Mouse (Mus musculus) hematopoietic stem cell, adult 5-6 weeks (primary cell): Measurements from ENCODE around the gene Fstl4. TPM values are rescaled to one million over a fixed set of nuclear protein-coding genes. Genes with fewer than 3 reads are reported as not detected.
"Not testable (repeated sequence)": the region's sequence is repeated elsewhere in the genome, so short reads cannot be mapped to it uniquely, and the experiment has no call there.

ENCODE experiments used
- ATAC-seq, 2 experiments: fragments of 125-278 bp in 1 of 2; replicated peaks in 1 of 2; 2 replicates each; pipeline ENCODE4 v1.8.0; 2016 to 2017; ENCODE audit warnings: inconsistent platforms in 2 of 2, mild to moderate bottlenecking in 2 of 2, moderate number of reproducible peaks in 2 of 2, low read depth in 1 of 2, moderate TSS enrichment in 1 of 2; ENCODE audit not compliant: low FRiP score in 2 of 2, poor library complexity in 2 of 2, severe bottlenecking in 2 of 2, insufficient read depth in 1 of 2, low TSS enrichment in 1 of 2
- total RNA-seq: library from RNA; stranded (forward); fragments of 172-1452, 232-1000 nt; gene quantifications from 2 replicates; pipeline ENCODE4 v1.2.3, GENCODE M21; 2017

Fstl4 gene
- total RNA-seq, 1 experiment from 2014 or later: not detected

DNA sequence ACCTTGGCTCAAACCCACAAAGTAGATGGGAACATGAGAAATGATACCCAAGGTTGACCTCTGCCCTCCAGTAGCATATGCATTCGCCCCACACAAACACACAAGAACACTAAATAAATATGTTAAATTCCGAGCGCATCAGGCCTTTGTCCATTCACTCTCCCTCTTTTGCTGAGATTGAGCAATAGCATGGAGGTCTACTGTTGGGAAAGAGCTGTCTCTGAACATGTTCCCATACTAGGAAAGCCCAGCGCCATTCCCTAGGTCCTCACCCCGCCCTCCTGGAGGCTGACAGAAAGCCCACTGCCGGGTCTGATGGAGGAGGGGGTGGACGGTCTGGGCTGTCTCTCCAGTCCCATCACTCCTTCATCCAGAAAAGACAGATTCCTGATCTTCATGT is 419.6 kb downstream of the Fstl4 start:
- no peak for ATAC-seq

DNA sequence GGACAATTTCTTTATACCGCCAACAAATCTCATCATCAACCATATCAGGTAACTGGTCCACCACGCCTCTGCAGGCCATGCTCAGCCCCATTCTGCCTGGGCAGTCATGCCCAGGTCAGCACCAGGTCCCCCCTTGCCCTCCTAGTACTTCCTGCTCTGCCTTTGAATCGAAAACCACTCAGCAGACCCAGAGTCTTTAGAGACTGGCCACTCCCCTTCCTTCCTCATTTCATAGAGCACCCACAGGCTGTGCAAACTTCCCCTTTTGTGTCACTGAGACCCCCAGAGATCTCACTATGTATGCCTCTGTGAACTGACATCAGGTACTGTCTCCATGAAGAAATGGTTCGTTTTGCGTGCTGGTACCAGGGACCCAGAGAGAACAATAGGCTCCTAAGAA is 420.3 kb downstream of the Fstl4 start:
- peak; percentile 96 to 98 for ATAC-seq

DNA sequence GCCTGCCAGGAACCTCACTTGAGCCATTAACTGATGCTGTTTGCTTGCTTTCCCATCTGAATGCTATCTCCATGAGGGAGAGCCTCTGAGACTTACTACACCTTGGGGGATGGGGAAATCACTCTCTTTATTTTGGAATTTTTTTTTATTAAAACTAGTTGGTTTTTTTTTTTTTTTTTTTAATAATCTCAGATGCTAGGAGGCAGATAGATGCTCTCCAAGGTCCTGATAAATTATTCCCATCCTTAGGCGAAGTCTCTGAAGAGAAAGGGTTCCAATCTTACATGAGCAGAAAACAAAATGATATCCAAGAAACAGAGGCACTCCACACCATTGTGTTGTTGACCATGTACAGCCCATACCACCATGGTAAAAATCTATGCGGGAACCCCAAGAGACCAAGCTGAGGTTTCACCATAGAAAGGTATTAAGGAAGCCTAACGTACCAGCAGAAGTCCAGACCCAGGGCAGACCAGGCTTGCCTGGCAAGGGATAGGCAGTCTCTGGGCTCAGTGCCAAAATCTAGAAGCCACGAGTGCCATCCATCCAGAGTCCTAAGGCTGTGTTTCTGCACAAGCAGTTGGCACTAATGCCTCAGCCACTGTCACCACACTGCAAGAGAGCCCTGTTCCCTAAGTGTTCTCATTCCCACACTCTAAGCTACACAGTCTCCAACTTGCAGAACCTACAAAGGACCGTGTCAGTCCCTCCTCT is 423.1 kb downstream of the Fstl4 start:
- ATAC-seq: no peak

DNA sequence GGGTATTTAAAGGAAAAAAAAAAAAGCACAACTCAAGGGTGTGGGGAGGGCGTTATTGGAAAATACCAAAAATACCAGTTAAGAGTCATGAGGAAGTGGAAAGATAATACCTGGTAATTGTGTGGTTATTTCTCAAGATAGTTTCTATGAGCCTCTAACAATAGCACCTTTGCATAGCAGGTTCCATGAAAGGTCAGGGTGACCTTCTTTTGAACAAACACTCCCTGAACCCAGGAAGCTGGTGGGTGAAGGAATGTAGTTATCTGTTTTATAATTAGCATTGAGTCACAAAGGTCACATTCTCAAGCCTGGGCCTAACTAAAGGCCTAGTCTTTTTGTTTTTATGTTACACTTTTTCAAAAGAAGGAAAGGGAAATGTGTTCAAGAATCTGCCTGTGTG is 432.1 kb downstream of the Fstl4 start:
- ATAC-seq: not testable (repeated sequence)

DNA sequence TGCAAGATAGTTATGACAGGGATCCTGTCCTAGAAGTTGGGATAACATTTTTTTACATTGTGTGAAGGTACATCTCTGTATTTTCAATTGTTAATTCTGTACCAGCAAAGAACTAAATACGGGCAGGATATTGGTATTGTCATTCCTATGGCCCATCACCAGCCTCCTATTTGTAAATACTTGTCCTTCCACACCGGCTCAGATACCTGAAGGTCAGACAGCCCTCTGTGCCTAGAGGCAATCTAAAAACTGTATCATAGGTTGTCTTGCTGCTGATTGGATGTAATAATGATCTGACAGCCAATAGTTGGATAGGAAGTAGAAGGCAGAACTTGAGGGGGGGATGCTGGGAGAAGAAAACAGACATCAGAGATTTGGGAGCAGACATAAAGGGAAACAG is 432.7 kb downstream of the Fstl4 start:
- ATAC-seq: no peak

DNA sequence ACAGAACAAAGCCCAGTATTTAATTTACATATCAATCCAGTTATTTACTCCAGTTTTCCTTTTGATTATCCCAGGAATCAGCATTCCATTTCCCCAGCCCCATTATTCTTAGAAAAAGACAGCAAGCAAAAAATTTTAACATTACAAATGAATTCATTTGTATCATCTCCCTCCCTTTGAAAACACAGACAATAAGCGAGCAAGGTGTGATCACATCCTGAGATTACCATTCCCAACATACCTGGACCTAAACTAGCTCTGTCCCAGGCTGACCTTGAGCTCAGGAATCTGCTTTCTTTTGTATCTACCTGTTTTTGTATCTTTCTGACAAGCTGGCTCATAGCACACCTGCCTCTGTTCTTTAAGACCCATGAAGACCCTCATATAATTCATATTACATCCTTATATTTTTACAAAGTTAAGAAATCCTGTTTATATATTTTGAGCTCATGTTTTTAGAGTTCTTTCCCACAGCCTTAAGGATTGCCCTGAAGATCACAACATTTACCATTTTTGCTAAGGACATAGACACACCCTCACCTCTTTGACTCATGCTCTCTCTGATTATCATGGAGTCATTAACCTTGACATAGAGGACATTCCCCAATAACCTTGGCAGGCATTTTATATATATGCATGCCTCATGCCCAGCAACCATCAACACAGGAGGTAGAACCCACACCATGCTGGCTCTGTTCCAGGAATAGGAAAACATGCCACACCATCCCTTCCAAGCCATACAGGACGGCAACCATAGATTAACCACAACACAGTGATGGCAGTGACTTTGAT is 438.2 kb downstream of the Fstl4 start:
- no peak for ATAC-seq

DNA sequence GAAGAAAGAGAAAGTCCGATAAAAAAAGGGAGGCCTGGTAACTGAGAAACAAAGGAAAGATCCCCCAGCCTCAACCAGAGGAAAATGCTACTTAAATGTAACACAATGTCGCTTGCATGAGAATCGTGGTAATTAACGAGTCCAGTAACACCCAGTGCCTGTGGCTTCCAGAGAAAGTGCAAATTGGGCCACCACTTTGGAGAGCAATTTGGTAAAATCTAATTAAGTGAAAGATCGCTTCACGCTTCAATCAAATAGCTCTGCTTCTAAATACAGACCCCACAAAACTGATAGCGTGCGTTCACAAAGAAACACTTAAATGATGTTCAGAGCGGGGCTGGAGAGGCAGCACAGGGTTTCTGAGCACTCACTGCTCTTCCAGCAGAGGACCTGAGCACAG is 446.4 kb downstream of the Fstl4 start:
- no peak for ATAC-seq

DNA sequence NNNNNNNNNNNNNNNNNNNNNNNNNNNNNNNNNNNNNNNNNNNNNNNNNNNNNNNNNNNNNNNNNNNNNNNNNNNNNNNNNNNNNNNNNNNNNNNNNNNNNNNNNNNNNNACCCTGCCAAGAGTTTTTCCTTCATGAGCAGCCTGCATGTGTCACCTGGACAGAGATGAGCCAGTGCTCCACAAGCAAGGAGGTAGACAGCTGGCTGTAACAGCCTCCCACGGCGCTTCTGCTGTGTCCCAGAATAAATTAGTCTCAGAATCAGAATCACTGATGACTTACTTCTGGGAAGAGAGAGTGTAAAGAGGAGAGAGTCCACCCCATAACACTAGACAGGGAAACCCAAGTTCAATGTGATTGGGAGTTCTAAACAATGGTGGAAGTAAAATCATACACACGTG is 464.6 kb downstream of the Fstl4 start:
- ATAC-seq: no peak

DNA sequence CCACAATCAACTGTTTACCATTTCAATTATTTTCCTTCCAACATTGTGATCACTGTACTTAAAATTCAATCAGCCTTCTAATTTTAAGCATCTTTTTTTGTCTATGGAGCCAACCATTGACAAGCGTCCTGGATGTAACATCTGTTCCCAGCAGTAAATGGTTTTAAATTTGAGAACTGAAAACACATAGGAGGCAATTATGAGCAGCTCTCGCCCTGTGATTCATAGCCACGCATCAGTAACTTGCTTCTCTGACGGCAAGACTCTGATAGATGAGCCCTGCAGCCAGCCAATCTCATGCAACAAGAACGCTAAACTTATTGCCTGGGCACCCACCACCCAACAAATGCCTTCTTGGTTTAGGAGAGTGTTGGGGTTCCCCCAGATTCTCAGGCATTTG is 467.4 kb downstream of the Fstl4 start:
- ATAC-seq: no peak

DNA sequence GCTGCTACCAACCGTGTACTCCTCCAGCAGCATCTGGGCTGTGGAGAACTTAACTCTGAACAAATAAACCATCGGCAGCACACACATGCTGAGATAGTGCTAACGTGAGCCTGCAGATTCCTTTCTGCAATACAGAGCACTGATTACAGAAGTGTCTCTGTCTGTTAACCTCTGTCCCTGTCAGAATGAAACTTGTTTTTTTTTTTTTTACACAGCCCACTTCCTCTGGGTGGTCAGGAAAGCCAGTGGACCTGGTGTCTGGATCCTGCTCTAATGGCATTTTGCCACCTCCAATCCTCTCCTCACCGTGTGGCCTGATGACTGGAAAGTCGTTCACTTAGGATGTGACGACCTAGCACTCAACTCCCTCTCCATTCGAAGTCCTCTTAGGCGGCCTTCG is 469.2 kb downstream of the Fstl4 start:
- no peak for ATAC-seq
